Mouse (Mus musculus): ENCODE data around the gene Fam117a. TPM values are rescaled to one million over a fixed set of nuclear protein-coding genes. Genes with fewer than 3 reads are reported as not detected.

Fam117a gene
- polyA plus RNA-seq, 1 experiment from 2014 or later, result 13.8 TPM

DNA sequence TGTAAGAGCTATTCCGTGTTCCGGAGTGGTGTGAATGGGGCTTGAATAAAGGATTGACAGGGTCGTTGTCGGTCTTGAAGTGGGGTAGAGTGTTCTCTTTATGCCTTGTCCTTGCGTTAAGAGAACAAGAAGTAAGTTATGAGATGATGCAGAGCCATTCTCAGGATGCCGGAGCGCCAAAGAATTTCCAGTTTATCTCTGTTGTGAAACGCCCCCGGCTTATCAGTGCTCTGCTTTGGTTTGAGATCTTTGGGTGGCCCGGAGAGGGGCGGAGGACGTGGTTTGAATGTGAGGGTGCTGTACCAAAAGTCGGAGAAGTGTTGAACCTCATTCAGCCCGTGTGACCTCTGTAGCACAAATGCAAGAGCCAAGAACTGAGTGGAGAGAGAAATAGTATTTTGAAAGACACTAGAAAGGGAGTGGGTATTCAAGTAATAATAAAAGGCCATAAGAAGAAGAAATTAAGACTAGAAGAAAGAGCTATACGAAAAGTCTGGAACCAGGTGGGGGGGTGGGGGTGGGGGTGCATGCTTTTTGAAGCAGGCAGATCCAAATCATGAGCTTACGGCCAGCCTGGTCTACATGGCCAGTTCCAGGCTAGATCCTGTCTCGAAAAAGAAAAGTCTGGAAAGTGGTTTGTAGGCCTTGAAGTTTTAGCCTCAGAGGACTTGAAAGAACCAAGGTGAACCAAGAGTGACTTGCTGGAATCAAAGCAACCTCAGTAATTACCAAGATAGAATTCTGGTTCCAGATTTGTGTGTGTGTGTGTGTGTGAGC, 26.0 kb upstream of the Fam117a start:
- 4% methylated on average over 17 of the region's 17 CpGs for whole genome bisulfite sequencing
- no peak for ATAC-seq (ENCODE audit: borderline replicate concordance, extremely low read depth, low FRiP score, low TSS enrichment)

DNA sequence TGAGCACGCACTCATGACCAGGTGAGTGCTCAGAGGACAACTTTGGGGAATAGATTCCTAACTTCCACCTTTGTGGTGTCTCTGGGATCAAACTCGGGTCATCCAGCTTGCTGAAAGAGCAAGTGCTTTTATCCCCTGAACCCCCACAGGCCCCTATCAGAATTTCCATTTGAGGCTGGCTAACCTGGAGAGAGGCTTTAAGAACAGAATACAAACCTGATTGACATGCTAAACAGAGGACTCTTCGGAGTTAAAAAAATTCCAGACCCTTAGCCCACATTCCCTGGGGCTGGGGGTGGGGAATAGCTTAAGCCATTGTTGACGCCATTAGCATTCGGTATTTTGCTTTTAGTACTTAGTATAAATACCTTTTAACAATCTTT, 25.4 kb upstream of the Fam117a start:
- Histone ChIP-seq H3K36me3 (peaks cover 1% of the 10 kb centered on the region; the same call in 1 of the 2 replicates), H3K4me3 (peak overlapping the region; percentile 90), H3K9me3 (no peaks in the 10 kb centered on the region), H3K4me2 (peak overlapping the region; percentile 67), H3K9ac (peak overlapping the region; percentile 57), H3K27ac (peak overlapping the region; percentile 88; the same call in 1 of the 2 replicates), H3K4me1 (peaks cover 22% of the 10 kb centered on the region), H3K27me3 (no peaks in the 10 kb centered on the region)
- no peak for ATAC-seq (ENCODE audit: borderline replicate concordance, extremely low read depth, low FRiP score, low TSS enrichment)
- WGBS, result 29% methylated on average over 5 of the region's 5 CpGs

More for the DNA sequence above, 26.0 kb upstream of the Fam117a start:
- H3K36me3 ChIP-seq, result peaks cover 7% of the 10 kb centered on the region
- peak overlapping the region; percentile 57 for H3K9ac ChIP-seq
- peak overlapping the region; percentile 88 for H3K27ac ChIP-seq
- no peaks in the 10 kb centered on the region for H3K27me3 ChIP-seq
- H3K4me3 ChIP-seq, result peak overlapping the region; percentile 90
- peaks cover 22% of the 10 kb centered on the region for H3K4me1 ChIP-seq
- H3K4me2 ChIP-seq, result peak overlapping the region; percentile 67
- H3K9me3 ChIP-seq, result no peaks in the 10 kb centered on the region

DNA sequence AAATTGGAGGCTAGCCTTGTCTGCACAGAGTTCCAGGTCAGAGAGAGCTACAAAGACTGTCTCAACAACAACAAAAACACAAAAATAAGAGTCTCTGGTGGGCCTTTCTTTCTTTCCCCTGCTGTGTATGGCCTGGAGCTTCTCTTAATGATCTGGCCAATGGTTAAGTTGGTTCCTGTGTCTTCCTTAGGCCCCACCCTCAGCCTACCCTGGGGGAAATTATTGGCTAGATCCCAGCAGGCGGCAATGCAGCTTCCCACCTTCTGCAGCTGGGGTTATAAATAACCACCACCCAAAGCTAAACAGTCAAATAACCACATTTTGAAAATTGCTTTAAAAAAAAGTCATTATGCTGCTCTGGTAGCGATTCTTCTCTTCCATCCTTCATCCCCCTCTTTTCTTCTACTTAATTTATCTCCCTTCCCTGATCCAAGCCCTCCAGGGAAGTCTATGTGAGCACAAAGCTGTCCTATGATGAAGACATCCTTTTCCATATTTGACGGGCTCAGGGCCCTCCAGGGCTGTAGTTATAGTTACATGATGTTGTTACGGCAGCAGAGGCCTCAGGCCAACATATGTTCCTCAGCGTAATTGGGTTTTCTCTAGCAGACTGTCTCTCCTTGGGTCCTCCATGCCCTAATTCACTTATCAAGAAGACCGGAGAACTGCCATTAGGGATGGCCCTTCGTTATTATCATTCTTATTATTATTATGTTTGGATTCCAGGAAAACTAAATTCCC, 21.4 kb upstream of the Fam117a start:
- H3K36me3 ChIP-seq, result no peaks in the 10 kb centered on the region
- H3K27me3 ChIP-seq, result no peaks in the 10 kb centered on the region
- 75% methylated on average over 7 of the region's 7 CpGs for WGBS
- ATAC-seq (ENCODE audit: borderline replicate concordance, extremely low read depth, low FRiP score, low TSS enrichment), result no peak
- no peak overlapping the region for H3K4me2 ChIP-seq
- H3K4me1 ChIP-seq, result peaks cover 6% of the 10 kb centered on the region
- no peaks in the 10 kb centered on the region for H3K9me3 ChIP-seq
- H3K27ac ChIP-seq, result no peak overlapping the region
- no peak overlapping the region for H3K9ac ChIP-seq
- no peak overlapping the region for H3K4me3 ChIP-seq

DNA sequence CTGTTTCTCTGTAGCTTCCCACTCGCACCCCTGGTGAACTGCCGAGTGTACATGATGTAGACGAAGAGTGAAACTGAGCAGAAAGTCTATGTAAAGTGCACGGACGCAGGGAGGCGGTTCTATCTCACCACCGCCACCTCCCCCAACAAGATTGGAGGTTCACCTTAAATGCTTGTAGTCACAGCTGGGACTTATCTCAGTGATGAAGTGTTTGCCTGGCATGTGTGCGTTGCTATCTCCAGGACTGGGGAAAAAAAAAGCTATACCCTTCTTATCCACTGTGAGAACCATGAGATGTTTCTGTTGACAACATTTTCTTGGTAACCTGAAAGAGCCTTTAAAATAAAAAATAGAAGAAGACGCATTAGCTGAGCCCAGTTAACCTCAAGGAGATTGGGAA, 18.7 kb upstream of the Fam117a start:
- Histone ChIP-seq H3K36me3 (no peaks in the 10 kb centered on the region), H3K9me3 (no peaks in the 10 kb centered on the region), H3K4me1 (no peaks in the 10 kb centered on the region), H3K9ac (no peak overlapping the region), H3K27ac (no peak overlapping the region), H3K4me2 (no peak overlapping the region), H3K27me3 (no peaks in the 10 kb centered on the region), H3K4me3 (no peak overlapping the region)
- WGBS, result 41% methylated on average over 9 of the region's 9 CpGs
- no peak for ATAC-seq (ENCODE audit: borderline replicate concordance, extremely low read depth, low FRiP score, low TSS enrichment)

DNA sequence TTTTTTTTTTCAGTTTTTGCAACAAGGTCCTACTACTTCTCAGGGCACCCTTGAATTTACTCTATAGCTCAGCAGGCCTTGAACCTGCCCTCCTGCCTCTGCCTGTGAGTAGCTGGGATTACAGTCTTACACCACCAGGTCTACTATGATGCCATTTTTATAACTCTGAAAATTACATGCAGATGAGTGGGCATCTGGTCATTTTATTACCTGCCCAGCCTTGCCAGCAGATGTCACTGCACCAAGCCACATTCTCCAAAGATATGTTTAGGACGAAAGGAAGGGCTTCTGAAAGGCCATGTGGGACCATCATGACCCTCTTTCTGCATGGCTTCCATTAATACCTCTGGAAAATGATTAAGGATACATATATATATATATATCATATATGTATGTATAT, 17.3 kb upstream of the Fam117a start:
- WGBS, result 64% methylated on average over 1 of the region's 1 CpGs
- no peaks in the 10 kb centered on the region for H3K4me1 ChIP-seq
- H3K36me3 ChIP-seq, result no peaks in the 10 kb centered on the region
- H3K27me3 ChIP-seq, result no peaks in the 10 kb centered on the region
- H3K4me2 ChIP-seq, result no peak overlapping the region
- no peaks in the 10 kb centered on the region for H3K9me3 ChIP-seq
- H3K9ac ChIP-seq, result no peak overlapping the region
- no peak for ATAC-seq (ENCODE audit: borderline replicate concordance, extremely low read depth, low FRiP score, low TSS enrichment)
- H3K4me3 ChIP-seq, result no peak overlapping the region
- H3K27ac ChIP-seq, result no peak overlapping the region

DNA sequence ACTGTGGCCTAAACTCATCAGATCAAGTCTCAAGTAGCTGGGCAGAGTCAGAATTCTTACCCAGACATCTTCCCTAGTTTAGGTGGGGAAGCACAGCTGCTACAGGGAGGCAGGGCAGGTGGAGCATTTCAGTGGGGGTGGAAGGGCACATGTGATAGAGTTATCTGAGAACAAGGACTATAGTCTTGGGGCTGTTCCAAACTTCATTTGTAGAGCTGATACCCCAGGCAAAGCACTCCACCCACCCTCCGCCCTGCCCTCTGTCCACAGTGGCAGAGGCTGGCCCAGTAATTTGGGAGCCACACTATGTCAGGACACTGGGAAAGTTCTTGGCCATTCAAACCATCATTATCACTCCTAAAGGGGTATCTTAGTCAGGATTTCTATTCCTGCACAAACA, 16.8 kb upstream of the Fam117a start:
- Histone ChIP-seq H3K4me2 (no peak overlapping the region), H3K4me3 (no peak overlapping the region), H3K4me1 (no peaks in the 10 kb centered on the region), H3K36me3 (no peaks in the 10 kb centered on the region), H3K27ac (no peak overlapping the region), H3K9me3 (no peaks in the 10 kb centered on the region), H3K9ac (no peak overlapping the region), H3K27me3 (no peaks in the 10 kb centered on the region)
- 88% methylated on average over 1 of the region's 1 CpGs for WGBS
- ATAC-seq (ENCODE audit: borderline replicate concordance, extremely low read depth, low FRiP score, low TSS enrichment), result no peak

DNA sequence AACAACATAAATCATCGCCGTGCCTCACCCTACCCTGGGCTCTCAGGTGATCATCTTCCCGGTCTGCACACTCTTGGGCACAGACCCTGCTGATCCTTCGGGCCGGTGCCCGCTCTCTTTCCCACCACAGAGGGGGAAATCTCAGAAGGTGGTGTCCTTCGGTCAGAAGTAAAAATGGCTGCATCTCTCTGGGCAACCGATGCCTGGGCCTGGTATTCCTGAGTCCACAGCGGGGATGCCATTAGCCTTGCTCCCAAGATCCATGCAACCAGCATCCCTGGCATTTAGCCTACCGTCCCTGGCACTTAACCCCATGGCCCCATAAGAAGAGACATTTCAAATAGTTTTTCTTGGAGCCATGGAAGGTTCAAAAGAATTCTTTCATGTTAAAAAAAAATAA, 12.6 kb upstream of the Fam117a start:
- H3K4me1 ChIP-seq, result peaks cover 10% of the 10 kb centered on the region; the same call in 1 of the 2 replicates
- no peak overlapping the region for H3K9ac ChIP-seq
- no peak overlapping the region for H3K4me2 ChIP-seq
- no peaks in the 10 kb centered on the region for H3K36me3 ChIP-seq
- no peak for ATAC-seq (ENCODE audit: borderline replicate concordance, extremely low read depth, low FRiP score, low TSS enrichment)
- H3K27ac ChIP-seq, result no peak overlapping the region
- no peaks in the 10 kb centered on the region for H3K27me3 ChIP-seq
- WGBS, result 87% methylated on average over 10 of the region's 10 CpGs
- no peak overlapping the region for H3K4me3 ChIP-seq
- no peaks in the 10 kb centered on the region for H3K9me3 ChIP-seq

DNA sequence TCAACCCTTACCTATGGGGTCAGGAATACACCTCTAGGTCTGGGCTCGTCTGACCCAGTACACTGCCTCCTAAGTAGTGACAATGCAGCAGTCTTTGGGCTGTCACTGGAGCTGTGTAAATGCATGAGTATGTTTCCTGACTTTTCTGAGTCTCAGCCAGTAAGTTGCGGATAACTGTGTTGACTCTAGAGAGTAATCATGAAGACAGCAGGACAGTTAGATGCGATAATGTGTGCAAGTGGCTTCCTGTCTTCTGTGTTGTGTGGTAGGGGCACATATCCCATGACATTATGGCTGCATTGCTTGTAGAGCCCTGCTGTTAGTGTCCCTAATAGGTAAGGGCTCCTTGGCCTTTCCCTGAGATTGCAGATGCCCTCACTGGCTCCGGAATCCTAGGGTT, 11.0 kb upstream of the Fam117a start:
- Histone ChIP-seq H3K4me2 (no peak overlapping the region), H3K4me1 (peaks cover 10% of the 10 kb centered on the region; the same call in 1 of the 2 replicates), H3K4me3 (no peak overlapping the region), H3K9ac (no peak overlapping the region), H3K36me3 (no peaks in the 10 kb centered on the region), H3K27me3 (no peaks in the 10 kb centered on the region), H3K27ac (peak overlapping the region; percentile 65), H3K9me3 (no peaks in the 10 kb centered on the region)
- ATAC-seq (ENCODE audit: borderline replicate concordance, extremely low read depth, low FRiP score, low TSS enrichment), result no peak
- WGBS, result 64% methylated on average over 4 of the region's 4 CpGs

DNA sequence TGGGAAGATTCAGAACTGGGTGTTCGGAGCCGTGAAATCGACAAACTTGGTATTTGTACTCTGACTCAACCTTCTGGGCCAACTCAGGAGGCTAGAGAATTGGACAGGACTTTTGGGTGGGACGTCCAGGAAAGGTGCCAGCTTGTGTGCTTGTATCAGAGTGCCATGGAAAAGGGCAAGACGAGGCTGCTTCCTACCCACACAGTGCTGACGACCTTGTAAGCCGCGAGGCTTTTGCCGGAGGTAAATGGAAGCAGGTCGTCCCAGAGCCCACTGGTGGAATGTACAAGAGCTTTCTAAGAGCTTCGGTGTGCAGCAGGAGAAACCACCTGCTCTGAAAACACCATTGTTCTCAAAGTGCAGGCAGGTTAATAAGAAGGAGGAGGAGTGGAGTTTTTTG, 10.6 kb upstream of the Fam117a start:
- Histone ChIP-seq H3K36me3 (no peaks in the 10 kb centered on the region), H3K4me1 (peaks cover 10% of the 10 kb centered on the region; the same call in 1 of the 2 replicates), H3K4me3 (no peak overlapping the region), H3K27me3 (no peaks in the 10 kb centered on the region), H3K9ac (no peak overlapping the region), H3K9me3 (no peaks in the 10 kb centered on the region), H3K4me2 (no peak overlapping the region), H3K27ac (peak overlapping the region; percentile 65)
- WGBS, result 54% methylated on average over 11 of the region's 11 CpGs
- no peak for ATAC-seq (ENCODE audit: borderline replicate concordance, extremely low read depth, low FRiP score, low TSS enrichment)

DNA sequence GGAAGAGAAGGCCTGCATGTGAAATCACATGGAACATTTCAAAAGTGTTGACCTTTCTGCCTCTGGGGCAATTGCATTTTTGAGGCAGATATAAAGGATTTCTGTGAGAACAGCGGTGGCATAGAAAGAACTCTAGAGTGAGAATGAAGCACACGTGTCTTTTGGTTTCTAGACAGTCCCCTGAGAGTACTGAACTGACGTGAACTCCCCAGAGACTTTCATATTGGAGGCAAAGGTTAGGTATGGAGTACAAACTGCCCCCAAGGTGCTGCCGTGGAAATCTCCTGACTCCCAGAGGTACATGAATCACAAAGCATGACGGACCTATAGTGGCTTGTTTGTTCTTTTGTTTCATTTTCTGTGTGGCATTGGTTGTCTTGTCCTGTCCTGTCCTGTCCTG, 8.2 kb upstream of the Fam117a start:
- H3K9ac ChIP-seq, result no peak overlapping the region
- no peak overlapping the region for H3K4me2 ChIP-seq
- no peak for ATAC-seq (ENCODE audit: borderline replicate concordance, extremely low read depth, low FRiP score, low TSS enrichment)
- no peaks in the 10 kb centered on the region for H3K9me3 ChIP-seq
- no peaks in the 10 kb centered on the region for H3K36me3 ChIP-seq
- H3K27me3 ChIP-seq, result no peaks in the 10 kb centered on the region
- H3K4me1 ChIP-seq, result peaks cover 10% of the 10 kb centered on the region; the same call in 1 of the 2 replicates
- H3K27ac ChIP-seq, result no peak overlapping the region
- 75% methylated on average over 5 of the region's 5 CpGs for WGBS
- no peak overlapping the region for H3K4me3 ChIP-seq

DNA sequence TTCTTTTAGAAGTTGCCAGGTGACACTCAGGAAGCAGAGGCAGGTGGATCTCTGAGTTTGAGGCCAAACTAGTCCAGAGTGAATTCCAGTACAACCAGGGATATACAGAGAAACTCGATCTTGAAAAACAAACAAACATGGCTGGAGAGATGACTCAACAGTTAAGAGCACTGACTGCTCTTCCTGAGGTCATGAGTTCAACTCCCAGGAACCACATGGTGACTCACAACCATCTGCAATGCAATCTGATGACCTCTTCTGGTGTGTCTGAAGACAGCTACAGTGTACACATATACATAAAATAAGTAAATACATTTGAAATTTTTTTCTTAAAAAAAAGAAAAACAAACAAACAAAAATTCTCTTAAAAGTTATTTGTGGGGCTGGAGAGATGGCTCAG, 6.2 kb upstream of the Fam117a start:
- H3K4me3 ChIP-seq, result no peak overlapping the region
- H3K27ac ChIP-seq, result no peak overlapping the region
- no peaks in the 10 kb centered on the region for H3K27me3 ChIP-seq
- no peak for ATAC-seq (ENCODE audit: borderline replicate concordance, extremely low read depth, low FRiP score, low TSS enrichment)
- H3K36me3 ChIP-seq, result no peaks in the 10 kb centered on the region
- no peaks in the 10 kb centered on the region for H3K9me3 ChIP-seq
- H3K4me1 ChIP-seq, result peaks cover 9% of the 10 kb centered on the region; the same call in 1 of the 2 replicates
- H3K9ac ChIP-seq, result no peak overlapping the region
- WGBS, result 26% methylated on average over 1 of the region's 1 CpGs
- no peak overlapping the region for H3K4me2 ChIP-seq

DNA sequence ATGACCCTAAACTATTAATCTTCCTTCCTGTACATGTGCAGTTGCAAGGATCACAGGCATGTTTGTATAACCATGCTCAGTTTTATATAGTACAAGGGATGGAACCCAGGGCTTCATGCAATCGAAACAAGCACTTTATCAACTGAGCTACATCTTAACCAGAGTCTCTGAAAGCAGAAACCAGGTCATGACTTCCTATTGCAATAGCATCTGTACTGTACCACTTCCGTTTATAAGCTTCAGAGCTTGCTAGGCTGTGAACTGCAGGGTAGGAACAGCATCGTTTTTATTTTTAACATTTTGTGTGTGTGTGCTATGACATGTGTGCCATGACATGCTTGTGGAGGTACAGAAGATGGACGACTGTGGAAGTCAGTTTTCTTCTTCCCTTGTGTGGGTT, 3.6 kb upstream of the Fam117a start:
- ATAC-seq (ENCODE audit: borderline replicate concordance, extremely low read depth, low FRiP score, low TSS enrichment), result no peak
- no peak overlapping the region for H3K27ac ChIP-seq
- H3K9ac ChIP-seq, result no peak overlapping the region
- H3K36me3 ChIP-seq, result no peaks in the 10 kb centered on the region
- H3K4me2 ChIP-seq, result no peak overlapping the region
- peaks cover 14% of the 10 kb centered on the region for H3K4me1 ChIP-seq
- WGBS, result 48% methylated on average over 4 of the region's 4 CpGs
- H3K4me3 ChIP-seq, result no peak overlapping the region
- no peaks in the 10 kb centered on the region for H3K9me3 ChIP-seq
- no peaks in the 10 kb centered on the region for H3K27me3 ChIP-seq

All from lung, embryonic 15.5 days (tissue).